Mouse (Mus musculus) urinary bladder, adult 2 months (tissue): Measurements from ENCODE around the gene Cradd. TPM values are rescaled to one million over a fixed set of nuclear protein-coding genes. Genes with fewer than 3 reads are reported as not detected.

ENCODE experiments used
- polyA plus RNA-seq: library from polyadenylated mRNA; depleted of rRNA; stranded (reverse); fragments of >200 nt; gene quantifications from 2 replicates; pipeline ENCODE4 v1.2.3, GENCODE M21; 2012; rRNA removed

The Cradd gene
- polyA plus RNA-seq, 1 experiment, result 11.4 TPM

Other genes starting within 250 kb of the Cradd start
- 13.5 and 15.6 TPM in 2 replicates for gene Socs2, start 93.0 kb upstream of the Cradd start, polyA plus RNA-seq
- gene Mrpl42, start 177.8 kb upstream of the Cradd start, polyA plus RNA-seq, result 178 and 179 TPM in 2 replicates
- gene Ube2n, start 191.0 kb upstream of the Cradd start, polyA plus RNA-seq, result 152 and 171 TPM in 2 replicates
- 60.3 and 63.6 TPM in 2 replicates for gene Nudt4, start 240.0 kb upstream of the Cradd start, polyA plus RNA-seq